Mouse (Mus musculus) lung, adult 2 months (tissue): ENCODE data around the gene Cpz.

ENCODE experiments used
- CTCF ChIP-seq: fragments of 200-500 bp; IDR thresholded peaks from 2 replicates; pipeline ENCODE4 v1.5.1; 2011; ENCODE audit warnings: mild to moderate bottlenecking, low read length, control low read depth; ENCODE audit not compliant: insufficient read depth
- POLR2A ChIP-seq: fragments of 200-500 bp; IDR thresholded peaks from 2 replicates; pipeline ENCODE4 v1.6.1; 2011; ENCODE audit warnings: low read depth, mild to moderate bottlenecking, control low read depth, low read length, borderline replicate concordance; ENCODE audit errors: extremely low read depth

DNA sequence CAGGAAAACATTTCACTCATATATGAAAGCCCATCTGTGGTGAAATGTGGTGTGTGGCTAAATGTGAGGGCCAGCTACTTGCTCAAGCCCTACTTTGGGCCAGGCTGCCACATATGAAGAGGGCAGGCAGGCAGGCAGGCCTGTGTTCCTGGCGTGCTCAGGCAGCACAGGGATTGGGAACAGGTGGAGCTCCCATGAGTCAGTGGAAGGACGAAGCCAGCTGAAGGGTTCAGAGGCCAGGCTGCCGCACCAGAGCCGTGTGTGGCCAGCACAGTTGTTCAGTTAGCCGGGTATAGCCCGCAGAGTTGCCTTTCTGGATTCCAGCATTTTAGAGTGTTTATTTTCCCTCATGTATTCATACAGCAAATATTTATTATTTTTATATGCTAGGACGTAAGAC, 68.1 kb downstream of the Cpz start:
- TF ChIP-seq CTCF (no peak), POLR2A (no peak)
